Mouse (Mus musculus) macrophage (primary cell): ENCODE results near the gene Tpm3. TPM values are rescaled to one million over a fixed set of nuclear protein-coding genes. Genes with fewer than 3 reads are reported as not detected.

Experiments
- H3K27ac ChIP-seq: fragments of 350-480 bp; formaldehyde crosslinking; 2 replicates; pipeline ENCODE4 v1.9.0; 2021
- H3K36me3 ChIP-seq: fragments of 350-480 bp; formaldehyde crosslinking; 2 replicates; pipeline ENCODE4 v1.9.0; 2021; ENCODE audit errors: inconsistent target
- H3K4me3 ChIP-seq: fragments of 350-480 bp; formaldehyde crosslinking; 2 replicates; pipeline ENCODE4 v1.9.0; 2021; ENCODE audit errors: inconsistent target
- H3K79me2 ChIP-seq: fragments of 350-480 bp; formaldehyde crosslinking; 2 replicates; pipeline ENCODE4 v1.9.0; 2021; ENCODE audit errors: inconsistent target
- WGBS: methylation state at CpG from one replicate; pipeline ENCODE4 v1.1.7; 2026; ENCODE audit warnings: inconsistent platforms; ENCODE audit not compliant: missing documents; 5-methylcytosine and 5-hydroxymethylcytosine counted together
- polyA plus RNA-seq: library from polyadenylated mRNA; stranded (reverse); fragments of 250-400 nt; gene quantifications from 3 replicates; pipeline ENCODE4 v1.2.4, GENCODE M21; 2018; ENCODE audit warnings: inconsistent platforms

The Tpm3 gene
- polyA plus RNA-seq, 1 experiment from 2014 or later, result 899 TPM

DNA sequence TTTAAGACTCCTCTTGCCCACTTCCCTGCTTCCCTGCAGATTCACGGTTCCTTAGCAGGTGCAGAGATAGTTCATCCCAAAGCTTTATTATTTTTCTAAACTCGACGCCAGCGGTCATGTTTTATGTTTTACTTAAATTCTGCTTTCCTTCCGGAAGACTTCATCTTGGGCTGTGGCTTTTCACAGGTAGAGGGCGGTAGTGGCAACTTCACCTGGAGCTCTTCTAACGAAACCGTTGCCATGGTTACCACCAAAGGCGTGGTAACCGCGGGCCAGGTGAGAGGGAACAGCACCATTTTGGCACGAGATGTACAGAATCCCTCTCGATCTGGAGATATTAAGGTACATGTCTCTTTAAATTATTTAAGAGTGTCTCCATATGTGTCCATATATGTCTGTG is 64.2 kb downstream of the Tpm3 start:
- no peaks in the 10 kb centered on the region for H3K36me3 ChIP-seq
- no peak overlapping the region for H3K27ac ChIP-seq
- WGBS, result 69% methylated on average over 13 of the region's 13 CpGs
- H3K4me3 ChIP-seq, result no peak overlapping the region
- H3K79me2 ChIP-seq, result no peaks in the 10 kb centered on the region

GRCm38 (mm10) chr3:90137606-90138005 is 65.2 kb downstream of the Tpm3 start:
- WGBS, result no CpG with 5 or more reads among the region's 1 CpGs
- no peaks in the 10 kb centered on the region for H3K36me3 ChIP-seq
- no peak overlapping the region for H3K4me3 ChIP-seq
- no peak overlapping the region for H3K27ac ChIP-seq
- H3K79me2 ChIP-seq, result no peaks in the 10 kb centered on the region

- Histone ChIP-seq H3K4me3 (no peak overlapping the region), H3K79me2 (no peaks in the 10 kb centered on the region), H3K36me3 (no peaks in the 10 kb centered on the region), H3K27ac (no peak overlapping the region)
- 82% methylated on average over 3 of the region's 3 CpGs for WGBS
These were observed 67.5 kb downstream of the Tpm3 start for GRCm38 (mm10) chr3:90139962-90140361.

DNA sequence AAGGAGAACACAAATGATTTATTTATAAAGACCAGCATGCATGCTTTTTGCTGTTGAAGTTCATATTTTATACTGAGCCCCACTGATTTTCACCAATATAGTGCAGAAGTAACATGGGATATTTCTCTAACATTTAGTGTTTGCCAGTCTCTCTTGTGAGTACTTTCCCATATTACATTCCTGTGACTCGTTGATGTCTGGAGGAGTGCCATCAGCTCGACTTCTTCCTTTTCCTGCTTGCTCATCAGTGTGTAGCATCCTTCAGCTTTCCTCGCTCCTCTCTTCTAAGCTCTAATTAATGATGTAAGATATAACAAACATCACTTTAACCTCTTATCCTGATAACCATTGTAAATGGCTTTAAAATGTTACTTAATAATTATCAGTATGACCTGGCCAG is 73.0 kb downstream of the Tpm3 start:
- no peak overlapping the region for H3K4me3 ChIP-seq
- WGBS, result 71% methylated on average over 3 of the region's 3 CpGs
- H3K79me2 ChIP-seq, result no peaks in the 10 kb centered on the region
- H3K36me3 ChIP-seq, result no peaks in the 10 kb centered on the region
- H3K27ac ChIP-seq, result no peak overlapping the region

DNA sequence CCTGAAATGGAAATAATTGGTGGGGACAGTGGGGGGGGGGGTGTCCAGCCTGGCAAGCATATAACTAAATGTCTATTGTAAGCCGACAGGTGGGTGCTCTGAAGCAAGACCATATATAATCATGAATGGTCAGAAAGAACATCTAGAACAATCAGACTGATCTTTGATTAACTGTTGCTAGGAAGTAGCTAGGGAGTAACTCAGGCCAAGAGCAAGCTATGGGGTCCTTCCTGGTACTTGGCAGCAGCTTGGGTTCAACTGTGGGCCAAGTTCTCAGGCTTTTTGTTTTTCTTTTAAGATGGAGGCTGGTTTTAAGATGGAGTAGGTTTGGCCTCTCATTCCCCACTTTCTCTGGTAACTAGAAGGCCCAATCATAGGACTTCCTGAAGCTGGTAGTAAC is 74.2 kb downstream of the Tpm3 start:
- H3K4me3 ChIP-seq, result no peak overlapping the region
- no peak overlapping the region for H3K27ac ChIP-seq
- H3K79me2 ChIP-seq, result no peaks in the 10 kb centered on the region
- H3K36me3 ChIP-seq, result no peaks in the 10 kb centered on the region
- 100% methylated on average over 1 of the region's 1 CpGs for WGBS

Other genes starting within 250 kb of the Tpm3 start
- not detected in 3 replicates for gene She, start 241.3 kb upstream of the Tpm3 start, polyA plus RNA-seq
- gene Il6ra, start 159.5 kb upstream of the Tpm3 start, polyA plus RNA-seq, result 19.4 to 52.9 TPM (median 29.9 TPM) in 3 replicates
- gene Atp8b2, start 109.1 kb upstream of the Tpm3 start, polyA plus RNA-seq, result 8.0 to 10.1 TPM (median 10.0 TPM) in 3 replicates
- gene Hax1, start 73.9 kb upstream of the Tpm3 start, polyA plus RNA-seq, result 77.9 to 113 TPM (median 113 TPM) in 3 replicates
- 49.4 to 76.1 TPM (median 71.0 TPM) in 3 replicates for gene 4933434E20Rik, start 21.0 kb upstream of the Tpm3 start, polyA plus RNA-seq
- gene Ubap2l, start 20.0 kb upstream of the Tpm3 start, polyA plus RNA-seq, result 160 to 411 TPM (median 185 TPM) in 3 replicates
- gene Nup210l, start 31.5 kb downstream of the Tpm3 start, polyA plus RNA-seq, result 0.04 TPM in 1 of 3 replicates, not detected in the others
- 1,141 to 3,573 TPM (median 2,291 TPM) in 3 replicates for gene Rps27, start 141.0 kb downstream of the Tpm3 start, polyA plus RNA-seq
- gene Rab13, start 141.0 kb downstream of the Tpm3 start, polyA plus RNA-seq, result 11.7 to 20.8 TPM (median 17.5 TPM) in 3 replicates
- 41.1 to 83.2 TPM (median 71.3 TPM) in 3 replicates for gene Jtb, start 158.9 kb downstream of the Tpm3 start, polyA plus RNA-seq
- gene Creb3l4, start 170.9 kb downstream of the Tpm3 start, polyA plus RNA-seq, result 0.79 to 1.2 TPM (median 1.2 TPM) in 3 replicates
- gene Slc39a1, start 175.5 kb downstream of the Tpm3 start, polyA plus RNA-seq, result 169 to 236 TPM (median 174 TPM) in 3 replicates
- 15.7 to 39.3 TPM (median 26.5 TPM) in 3 replicates for gene Crtc2, start 181.5 kb downstream of the Tpm3 start, polyA plus RNA-seq
- 25.4 to 40.1 TPM (median 34.8 TPM) in 3 replicates for gene Dennd4b, start 192.5 kb downstream of the Tpm3 start, polyA plus RNA-seq
- 14.7 to 25.3 TPM (median 17.8 TPM) in 3 replicates for gene Gatad2b, start 220.5 kb downstream of the Tpm3 start, polyA plus RNA-seq